Mouse (Mus musculus) right cerebral cortex, postnatal 14 days (tissue): ENCODE measurements around the gene Fastkd1.
"Not testable (repeated sequence)": the region's sequence is repeated elsewhere in the genome, so short reads cannot be mapped to it uniquely, and the experiment has no call there.

Experiments
- DNase-seq: peaks from one replicate; pipeline ENCODE4 v3.0.0; 2022

The Fastkd1 gene

DNA sequence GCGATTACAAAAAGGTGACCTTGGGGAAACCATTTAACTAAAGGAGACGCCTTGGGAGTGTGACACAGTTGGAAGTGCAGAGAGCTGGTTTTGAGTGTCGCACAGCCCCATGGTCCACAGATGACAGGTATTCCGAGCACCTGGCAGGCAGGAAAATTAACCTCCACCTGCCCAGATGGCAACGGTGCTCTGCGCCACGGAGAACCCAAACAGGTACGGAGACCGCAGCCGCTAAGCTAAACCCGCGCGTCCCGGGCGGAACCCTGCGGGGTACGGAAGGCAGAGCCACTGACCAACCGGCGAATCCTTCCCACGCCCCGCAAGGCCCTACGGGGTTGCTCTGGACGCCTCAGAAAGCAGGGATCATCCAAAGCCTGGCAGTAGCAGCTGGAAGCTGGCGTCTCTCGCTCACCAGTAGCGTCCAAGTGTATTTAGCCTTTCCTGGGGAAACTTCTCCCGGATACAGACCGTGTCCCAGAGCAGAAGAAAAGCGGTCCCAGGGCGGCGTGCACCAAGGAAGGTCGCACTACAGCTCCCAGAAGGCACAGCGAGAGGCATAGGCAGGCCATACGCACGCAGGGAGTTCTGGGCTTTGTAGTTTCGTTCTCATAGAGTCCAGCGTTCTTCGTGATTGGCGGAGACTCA, at the start of gene Fastkd1:
Fastkd1 (minus strand) TSS at position 536 of the 645 bp plus-strand sequence.
- peak; percentile 79 for DNase-seq

DNA sequence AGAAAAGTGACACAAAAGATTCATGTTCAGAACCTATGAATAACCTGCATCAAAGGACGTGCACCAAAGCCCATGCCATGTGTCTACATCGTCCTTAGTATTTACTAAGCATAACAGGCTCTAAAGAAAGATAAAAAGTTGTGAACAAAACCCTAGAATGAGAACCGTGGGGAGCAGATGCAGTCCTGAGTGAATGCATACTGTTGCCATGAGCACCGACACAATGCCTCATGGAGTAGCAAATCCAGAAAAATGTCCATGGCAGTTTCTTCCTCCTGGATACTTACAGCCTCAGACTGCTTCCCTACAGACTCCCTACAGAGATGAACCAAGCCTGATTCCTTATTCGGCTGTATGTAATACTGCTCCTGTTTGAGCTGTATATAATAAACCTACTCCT, 47.7 kb upstream of the Fastkd1 start:
- DNase-seq, result no peak

DNA sequence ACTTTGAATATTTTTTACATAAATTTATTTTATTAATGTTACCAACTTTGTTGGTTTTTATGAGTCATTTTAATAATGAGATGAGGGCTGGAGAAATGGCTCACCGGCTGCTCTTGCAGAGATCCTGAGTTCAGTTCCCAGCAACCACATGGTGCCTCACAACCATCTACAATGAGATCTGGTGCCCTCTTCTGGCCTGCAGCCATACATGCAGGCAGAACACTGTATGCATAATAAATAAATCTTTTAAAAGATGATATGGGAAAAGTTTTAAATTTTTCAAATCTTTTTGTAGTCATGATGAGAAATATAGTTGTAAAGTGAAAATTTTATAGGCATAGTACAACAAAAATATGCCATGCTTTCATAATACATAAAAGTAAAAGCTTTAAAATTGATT, 31.8 kb upstream of the Fastkd1 start:
- no peak for DNase-seq

DNA sequence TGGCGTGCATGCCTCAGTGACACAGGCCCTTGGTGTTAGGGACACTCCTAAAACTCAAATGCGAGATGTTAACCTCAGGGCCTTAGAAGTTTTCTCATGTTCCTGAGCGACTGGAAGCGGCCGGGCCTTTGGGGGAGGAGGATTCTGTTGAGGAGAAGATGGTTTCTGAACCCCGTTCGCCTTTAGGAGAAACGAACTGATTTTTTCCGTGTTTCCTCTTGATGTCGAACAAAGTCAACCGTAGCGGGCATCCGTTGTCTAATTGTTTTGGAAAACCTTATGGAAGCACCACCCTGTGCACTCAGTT, 10.2 kb upstream of the Fastkd1 start:
- DNase-seq, result no peak

DNA sequence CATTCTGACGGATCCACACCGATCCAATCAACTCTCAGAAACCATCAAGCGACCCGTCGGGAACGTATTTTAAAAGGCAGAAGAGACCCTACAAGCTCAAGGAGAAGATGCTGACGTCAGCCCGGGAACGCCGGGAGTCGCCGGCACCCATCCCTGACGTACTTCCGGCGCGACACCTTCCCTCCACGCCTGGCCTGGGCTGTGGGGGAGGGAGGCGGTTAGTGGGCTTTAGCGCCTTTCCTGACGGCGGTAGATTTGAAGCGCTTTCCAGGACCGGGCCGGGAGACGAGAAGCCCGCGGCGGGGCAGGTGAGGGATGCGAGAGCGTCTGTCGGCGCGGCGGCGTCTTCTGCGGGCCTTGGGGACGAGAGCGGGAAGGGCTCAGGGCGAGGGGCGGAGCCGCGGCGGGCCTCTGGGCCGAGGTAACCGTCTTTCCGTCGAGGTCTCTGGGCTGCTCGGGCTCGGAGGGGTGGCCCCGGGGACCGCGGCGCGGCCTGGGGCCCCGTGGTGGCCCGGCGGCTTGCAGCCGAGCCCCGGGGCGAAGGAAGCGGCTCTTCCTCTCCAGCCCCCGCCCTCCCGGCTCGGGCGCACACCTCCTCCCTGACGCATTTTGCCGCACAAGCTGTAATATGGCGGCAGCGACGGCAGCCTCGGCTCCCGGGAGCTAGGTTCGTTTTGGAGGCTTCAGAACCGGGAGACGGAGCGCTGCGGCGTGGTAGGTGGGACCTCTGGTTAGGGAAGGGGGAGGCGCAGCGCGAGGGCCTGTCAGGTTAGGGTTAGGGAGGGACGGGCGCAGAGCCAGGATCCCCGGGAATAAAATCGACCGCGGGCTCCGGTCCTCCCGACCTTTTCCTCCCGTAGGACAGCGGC, 9.6 kb upstream of the Fastkd1 start:
- peak; percentile 96 for DNase-seq

DNA sequence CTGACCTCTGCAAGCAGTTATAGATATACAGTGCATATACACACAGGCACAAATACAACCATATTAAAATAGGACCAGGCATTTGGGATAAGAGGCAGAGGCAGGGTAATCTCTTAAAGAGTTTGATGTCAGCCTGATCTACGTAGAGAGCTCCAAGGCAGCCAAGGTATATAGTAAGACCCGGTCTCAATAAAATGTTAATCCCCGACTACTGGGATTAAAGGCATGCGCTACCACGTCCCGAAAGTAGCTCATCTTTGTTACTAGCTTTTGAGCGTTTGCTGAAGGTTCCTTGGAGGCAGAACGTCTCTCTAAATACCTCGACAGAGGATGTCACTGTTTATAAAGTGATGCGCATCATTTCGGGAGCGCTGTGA, 8.9 kb upstream of the Fastkd1 start, which contains the start of gene Ppig:
Ppig (plus strand) TSS at position 273 of the 377 bp plus-strand sequence.
- DNase-seq, result no peak

DNA sequence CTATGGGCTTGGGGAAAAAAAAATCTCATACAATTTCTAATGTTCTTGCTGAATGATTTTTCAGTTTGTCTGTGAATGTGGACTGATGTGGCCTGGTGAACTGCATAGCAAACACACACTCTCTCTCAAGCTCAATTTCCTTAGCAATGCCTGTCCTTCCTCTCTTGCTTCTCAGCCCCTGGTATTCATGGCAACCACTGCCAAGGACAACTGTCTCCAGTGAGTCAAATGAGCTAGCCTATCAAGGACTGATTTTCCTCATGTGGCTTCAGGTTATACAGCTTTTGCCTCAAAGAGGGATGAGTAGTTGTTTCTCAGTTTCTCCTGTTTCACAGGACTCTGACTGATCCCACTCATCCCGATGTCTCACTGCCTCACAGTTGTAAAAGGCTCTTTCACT, 5.8 kb upstream of the Fastkd1 start:
- DNase-seq, result no peak

DNA sequence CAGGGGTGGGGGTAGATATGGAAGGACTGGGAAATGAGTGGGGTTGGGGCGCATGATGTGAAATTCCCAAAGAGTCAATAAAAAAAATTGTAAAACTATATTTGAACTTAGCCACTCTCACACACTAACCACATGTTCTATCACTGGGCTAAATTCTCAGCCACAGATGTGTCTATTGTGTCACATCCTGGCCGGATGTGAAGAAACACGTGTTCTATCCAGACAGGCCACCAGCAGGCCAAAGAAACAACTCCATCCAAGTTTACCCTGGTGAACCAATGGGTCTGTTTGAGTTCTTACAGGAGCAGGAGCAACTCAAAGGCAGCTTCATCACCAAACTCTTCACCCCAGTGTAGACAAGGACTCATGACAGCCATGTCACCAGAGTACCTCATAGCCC, 3.2 kb upstream of the Fastkd1 start:
- no peak for DNase-seq

DNA sequence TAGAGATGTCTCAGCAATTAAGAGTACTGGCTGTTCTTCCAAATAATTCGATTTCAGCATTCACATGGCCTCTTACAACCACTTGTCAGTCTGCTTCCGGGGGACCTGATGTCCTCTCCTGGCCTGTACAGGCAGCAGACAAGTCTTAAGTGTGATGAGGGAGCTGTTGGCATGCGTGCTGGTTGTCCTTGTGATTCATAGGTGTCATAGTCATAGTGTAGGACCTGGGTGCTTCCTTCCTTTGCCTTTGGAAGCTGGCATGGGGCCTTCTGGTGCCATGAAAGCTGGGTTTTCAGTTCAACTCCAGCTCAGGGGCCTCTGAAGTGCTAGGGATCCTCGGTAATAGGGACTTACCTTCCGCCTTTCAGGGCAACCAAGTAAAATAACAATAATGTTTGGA, 810 bp upstream of the Fastkd1 start:
- no peak for DNase-seq

DNA sequence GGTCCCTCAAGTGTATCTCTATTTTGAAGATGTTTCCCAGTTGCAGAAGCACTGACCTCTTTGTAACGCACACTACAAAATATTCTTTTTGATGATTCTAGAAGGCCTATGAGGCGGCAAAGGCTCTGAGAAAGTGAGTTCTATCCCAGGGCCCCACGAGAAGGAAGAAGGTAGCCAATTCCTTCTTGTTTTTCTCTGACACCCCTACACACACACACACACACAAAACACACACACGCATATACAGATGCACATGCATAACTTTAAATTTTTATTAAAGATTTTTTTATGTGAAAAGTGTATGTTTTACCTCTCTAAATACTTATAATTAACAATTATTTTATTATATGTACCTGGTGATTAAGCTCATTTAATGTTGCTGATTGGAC, 304 bp upstream of the Fastkd1 start:
- DNase-seq, result no peak

DNA sequence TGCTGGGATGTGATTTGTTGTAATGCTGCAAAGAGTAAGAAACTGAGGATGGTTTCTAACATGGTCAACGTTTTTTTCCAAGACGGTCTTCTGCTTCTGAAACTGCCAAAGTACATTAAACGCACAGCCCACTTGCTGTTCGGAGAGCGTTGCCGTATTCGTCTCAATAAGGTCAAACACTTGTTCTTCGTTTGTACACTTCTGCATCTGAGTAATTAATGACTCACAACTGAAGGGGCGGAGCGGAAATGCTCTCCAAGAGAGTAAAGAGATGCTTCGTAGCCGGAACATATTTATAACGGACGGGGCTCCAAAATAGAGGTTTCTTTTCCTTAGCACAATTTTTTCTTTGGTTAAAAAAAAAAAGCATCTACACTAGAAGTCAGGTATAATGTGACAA, 1.1 kb downstream of the Fastkd1 start:
- no peak for DNase-seq

DNA sequence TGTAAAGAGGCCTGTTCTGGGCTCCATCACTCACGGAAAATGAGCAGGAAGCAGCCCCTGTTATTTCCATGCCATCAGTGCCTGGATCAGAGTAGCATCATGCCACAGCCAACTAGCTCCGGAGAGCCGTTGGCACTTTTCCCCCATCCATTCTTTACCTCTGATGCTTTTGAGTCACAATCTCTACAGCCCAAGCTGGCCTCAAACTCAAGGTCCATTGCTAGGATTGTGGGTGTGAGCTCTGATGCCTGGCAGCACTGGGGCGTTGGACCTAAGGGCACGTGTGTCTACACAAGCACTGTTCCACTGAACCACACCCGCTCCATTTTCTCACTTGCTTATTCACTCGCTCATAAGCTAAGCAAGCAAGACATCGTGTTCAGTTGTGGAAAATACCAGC, 12.9 kb downstream of the Fastkd1 start:
- no peak for DNase-seq

DNA sequence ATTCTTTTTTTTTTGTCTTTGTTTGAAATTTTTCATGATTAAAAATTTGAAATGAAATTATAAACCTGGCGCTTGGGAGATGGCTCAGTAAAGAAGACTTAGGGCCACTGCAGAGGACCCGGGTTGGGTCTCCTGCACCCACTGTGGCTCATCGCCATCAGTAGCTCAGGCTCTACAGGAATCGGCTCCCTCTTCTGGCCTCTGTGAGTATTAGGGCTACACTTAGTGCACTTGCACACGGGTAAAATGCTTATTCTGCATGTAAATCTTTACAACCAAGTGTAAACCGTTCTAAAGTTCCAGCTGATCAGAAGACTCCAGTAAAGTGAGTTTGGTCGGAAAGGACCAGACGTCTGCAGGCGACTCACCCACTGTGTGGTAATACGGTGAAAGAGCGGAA, 19.8 kb downstream of the Fastkd1 start:
- DNase-seq, result no peak

DNA sequence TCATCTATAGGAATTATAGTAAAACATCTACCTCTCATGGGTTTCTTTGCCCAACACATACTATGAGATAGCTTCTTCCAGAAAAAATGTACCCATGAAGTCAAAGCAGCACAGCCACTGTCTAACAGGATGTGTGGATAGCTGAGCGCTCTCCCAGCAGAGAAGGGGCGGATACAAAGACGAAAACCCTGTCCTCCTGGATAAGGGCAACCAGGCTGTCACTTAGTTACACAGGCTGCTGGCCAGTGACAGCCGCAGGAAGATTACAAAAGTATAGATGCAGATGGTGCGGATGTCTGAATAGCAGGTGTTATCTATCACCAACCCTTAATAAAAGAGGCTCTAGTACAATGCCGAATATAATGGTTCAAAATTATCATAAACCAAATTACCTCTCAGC, 22.5 kb downstream of the Fastkd1 start:
- DNase-seq, result no peak

DNA sequence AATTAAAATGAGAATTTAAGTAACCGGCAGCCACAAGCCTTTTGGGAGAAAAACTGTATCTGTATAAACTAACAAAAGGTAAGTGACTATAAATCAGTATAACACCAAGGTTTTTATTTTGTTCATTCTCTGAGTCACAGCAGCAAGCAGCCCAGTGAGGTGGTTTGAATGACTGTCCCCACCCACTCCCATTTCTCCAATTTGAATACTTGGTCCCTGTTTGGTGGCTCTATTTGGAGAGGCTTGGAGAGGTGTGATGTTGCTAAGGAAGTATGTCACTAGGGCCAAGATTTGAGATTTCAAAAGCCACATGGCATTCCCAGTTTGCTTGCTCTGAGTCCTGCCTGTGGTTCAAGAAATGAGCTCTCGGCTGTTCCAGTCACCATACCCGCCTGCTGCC, 23.1 kb downstream of the Fastkd1 start:
- no peak for DNase-seq

DNA sequence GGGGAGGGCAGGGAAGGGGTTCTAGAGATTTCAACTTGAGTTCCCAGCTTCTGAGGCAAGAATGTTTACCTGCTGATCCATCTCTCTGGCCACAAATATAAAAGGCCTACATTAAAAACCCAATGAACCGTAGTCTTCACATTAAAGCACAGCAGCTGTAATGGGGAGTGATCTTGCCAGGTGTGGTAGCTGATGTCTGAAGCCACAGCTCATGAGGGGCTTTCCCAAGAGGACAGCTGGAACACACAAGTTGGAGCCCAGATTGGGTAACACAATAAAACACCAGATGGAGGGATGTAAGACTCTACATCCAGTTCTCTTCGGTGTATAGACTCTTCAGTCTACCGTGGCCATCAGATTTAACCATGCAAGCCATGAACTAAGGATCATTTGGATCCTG, 28.8 kb downstream of the Fastkd1 start:
- no peak for DNase-seq

DNA sequence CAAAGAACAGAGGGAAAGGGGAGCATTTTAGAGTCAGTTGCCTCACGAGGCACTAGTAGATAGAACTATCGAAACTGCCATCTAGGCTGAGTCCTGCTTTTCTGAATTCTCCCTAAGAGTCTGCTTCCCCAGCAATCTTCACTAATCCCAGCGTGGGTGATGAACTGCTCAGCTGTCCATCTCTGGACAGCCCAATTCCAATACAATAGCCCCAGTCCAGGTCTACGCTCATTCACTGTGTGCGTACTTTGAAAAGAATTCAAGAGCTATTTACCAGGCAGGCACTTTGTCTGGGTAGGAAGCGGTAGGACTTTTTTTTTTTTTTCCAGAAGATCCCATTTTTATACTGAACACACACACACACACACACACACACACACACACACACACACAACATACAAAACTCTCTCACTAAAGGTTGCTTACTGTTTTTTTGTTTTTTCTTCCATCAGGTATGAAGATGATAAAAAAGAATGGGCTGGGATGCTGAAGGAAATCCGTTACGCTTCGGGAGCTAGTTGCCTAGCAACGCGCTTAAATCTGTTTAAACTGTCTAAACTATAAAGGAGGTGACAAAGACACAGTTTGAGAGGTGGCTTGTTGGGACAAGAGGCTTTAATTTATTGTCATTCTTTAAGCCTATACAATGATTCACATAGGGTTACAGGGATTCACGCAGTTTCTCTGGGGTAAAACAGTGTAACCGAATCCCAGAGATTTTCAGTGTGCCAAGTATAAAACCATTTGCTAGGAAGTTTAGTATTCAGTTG, 30.1 kb downstream of the Fastkd1 start:
- DNase-seq, result no peak

DNA sequence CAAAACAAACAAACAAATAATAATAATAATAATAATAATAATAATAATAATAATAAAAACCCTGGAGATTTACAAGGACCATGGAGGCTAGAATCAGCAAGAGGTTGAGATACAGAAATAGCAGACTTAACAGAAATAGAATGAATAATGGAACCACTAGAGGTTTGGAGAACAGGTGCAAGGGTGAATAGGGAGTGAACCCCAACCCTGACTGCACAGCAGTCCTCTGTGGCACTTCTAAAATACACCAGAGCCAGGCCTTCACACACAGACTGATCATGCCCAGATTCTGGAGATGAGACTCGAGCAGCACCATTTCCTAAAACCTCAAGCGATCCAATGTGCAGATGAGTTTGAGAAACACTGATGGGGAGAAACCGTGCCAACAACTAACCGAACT, 31.4 kb downstream of the Fastkd1 start:
- DNase-seq, result no peak

DNA sequence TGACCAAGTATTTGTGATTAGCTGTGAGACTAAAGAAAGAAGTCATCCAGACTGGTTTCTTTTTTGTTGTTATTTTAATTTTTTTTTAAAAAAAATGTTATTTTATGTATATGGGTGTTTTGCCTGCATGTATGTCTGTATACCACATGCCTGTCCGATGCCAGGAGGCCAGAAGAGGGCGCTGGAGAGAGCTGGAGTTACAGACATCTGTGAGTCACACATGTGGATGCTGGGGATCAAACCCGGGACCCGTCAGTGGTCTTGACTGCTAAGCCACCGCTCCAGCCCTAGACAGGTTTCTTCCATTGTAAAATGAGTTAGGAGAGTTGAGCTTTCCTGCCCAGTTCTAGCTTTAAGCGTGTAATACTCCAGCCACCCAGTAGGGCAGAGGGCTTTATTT, 33.3 kb downstream of the Fastkd1 start:
- no peak for DNase-seq

DNA sequence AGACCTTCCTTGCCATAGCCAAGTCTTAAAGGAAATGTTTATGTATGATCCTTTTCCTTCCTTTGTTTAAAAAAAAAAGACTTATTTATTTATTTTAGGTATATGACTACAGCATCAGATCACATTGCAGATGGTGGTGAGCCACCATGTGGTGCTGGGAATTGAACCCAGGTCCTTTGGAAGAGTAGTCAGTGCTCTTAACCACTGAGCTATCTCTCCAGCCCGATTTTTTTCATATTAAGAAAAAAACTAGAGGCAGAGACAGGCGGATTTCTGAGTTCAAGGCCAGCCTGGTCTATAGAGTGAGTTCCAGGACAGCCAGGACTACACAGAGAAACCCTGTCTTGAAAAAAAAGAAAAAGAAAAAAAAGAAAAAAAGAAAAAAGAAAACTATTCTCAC, 36.1 kb downstream of the Fastkd1 start:
- not testable (repeated sequence) for DNase-seq

DNA sequence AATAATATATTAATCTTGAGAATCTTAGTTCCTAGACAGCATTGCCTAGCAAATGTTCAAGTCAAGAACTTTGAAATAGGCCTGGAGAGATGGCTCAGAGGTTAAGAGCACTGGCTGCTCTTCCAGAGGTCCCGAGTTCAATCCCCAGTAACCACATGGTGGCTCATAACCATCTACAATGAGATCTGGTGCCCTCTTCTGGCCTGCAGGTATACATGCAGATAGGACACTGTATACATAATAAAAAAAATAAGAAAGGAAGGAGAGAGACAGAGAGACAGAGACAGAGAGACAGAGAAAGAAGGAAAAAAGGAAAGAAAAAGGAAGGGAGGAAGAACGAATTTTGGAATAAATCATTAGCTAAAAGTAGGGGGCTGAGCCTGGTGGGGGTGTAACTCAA, 36.6 kb downstream of the Fastkd1 start:
- DNase-seq, result no peak

DNA sequence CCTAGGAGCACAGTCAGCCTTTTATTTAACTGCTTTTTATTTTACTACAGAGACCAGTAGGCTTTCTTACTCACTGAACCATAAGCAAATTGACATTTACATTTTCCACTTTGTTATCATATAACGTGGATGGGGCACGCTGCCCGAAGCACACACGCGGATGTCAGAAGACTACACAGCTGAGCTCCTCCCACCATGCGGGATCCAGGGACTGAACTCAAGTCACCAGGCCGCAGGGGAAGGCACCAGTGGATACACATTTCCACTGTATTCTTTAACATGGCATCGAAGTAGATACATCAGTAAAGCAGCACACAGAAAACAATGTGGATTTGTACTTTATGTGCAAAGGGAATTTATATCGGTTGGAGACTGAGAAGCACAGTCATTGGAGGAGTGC, 38.0 kb downstream of the Fastkd1 start:
- DNase-seq, result no peak

DNA sequence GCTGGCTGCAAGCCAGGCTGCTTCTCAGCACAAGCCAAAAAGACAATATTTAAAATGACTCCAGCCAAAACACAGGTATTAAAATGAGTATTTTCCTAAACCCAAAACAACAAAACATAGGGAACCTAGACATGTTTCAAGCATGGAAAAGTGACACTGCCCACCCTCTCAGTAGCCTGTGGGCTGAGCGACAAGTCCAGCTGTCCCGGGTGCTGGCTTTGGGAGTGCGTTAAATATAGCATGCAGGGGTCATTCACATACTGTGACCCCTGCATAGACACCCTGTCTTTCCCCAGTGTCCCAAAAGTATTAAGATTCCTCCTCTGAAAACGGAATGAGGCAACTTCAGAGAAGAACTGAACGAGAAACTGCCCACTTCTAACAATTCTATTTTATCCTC, 39.6 kb downstream of the Fastkd1 start:
- no peak for DNase-seq

DNA sequence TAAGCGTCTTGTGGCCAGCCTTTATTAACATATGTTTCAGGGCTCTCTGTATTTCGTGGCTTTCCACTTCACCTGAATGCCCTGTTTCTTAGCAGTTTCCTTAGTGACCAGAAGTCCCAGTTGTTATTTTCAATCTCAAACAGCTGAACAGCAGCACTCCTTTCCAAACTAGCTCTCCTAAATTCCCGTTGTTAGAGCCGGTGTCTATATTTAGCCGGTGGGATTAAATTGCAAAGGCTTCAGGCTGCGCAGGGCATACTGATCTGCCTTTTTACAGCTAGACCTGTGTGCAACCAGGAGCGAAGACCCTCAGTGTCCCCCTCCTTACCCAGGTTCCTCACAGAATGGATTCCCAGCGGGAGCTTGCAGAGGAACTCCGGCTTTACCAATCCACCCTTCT, 43.5 kb downstream of the Fastkd1 start, which contains the start of gene Klhl41:
Klhl41 (plus strand) TSS at position 268 of the 400 bp plus-strand sequence.
- DNase-seq, result no peak
